Mouse (Mus musculus) heart, postnatal 4 days (tissue): ENCODE measurements around the gene Mob3b. TPM values are rescaled to one million over a fixed set of nuclear protein-coding genes. Genes with fewer than 3 reads are reported as not detected.

Experiments used
- DNase-seq: peaks from one replicate; pipeline ENCODE4 v3.0.0; 2021
- total RNA-seq, 2 experiments: library from RNA; stranded (reverse); gene quantifications; 2 replicates each; pipeline ENCODE4 v1.2.3; 2021

Gene Mob3b
- total RNA-seq, 2 experiments from 2014 or later = 1.5 to 2.0 TPM

- no peak for DNase-seq
These were observed 10.7 kb downstream of the Mob3b start for GRCm38 (mm10) chr4:35146597-35146996.

DNA sequence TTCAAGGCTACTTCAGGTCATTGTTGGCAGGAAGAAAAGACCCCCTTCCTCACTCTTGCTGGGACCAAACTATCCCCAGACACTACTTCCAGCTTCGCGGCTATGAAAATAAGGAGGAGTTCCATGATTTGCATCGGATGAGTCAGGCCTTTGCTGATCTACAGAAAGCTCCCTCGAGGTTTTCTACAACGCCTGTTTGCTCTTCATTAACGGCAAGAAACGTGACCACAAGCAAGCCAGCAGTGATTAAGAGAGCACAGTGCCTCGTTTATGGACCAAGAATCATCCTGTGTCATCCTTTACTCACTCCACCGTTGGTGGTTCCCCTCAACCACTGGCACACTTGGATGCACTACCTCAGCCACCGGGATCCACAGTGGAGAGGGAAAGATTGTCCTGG lies 11.6 kb downstream of the Mob3b start:
- no peak for DNase-seq

DNA sequence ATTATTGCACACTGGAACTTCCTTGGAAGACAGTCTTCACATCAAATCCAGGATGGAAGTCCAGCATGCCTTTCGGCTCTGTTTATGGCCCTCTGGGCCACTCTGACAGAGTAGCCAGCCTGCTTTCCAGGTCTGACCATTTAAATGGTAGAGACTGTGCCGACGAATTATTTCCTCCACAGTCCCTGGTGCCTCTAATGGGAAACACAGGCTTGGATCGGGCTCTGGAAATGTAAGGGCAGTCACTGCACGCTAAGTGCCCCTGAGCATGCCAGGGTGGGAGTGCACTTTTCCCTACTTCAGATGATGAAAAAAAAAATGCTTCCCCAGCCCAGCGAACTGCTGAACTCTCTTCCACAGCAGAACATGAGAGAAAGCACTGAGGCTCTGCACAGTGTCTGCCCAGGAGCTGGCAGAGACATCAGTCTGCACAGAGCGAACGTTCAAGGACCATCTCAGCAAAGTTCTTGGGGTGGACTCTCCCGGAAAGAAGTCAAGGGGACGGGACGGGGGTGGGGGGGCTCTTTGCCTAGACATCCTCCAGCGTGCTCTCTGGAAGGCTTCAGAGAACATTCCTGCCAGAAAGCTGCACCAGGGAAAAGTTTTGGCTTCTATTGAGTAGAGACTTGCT lies 13.7 kb downstream of the Mob3b start:
- DNase-seq = no peak

- DNase-seq = no peak
These were observed 17.0 kb downstream of the Mob3b start for GRCm38 (mm10) chr4:35140317-35140716.

DNA sequence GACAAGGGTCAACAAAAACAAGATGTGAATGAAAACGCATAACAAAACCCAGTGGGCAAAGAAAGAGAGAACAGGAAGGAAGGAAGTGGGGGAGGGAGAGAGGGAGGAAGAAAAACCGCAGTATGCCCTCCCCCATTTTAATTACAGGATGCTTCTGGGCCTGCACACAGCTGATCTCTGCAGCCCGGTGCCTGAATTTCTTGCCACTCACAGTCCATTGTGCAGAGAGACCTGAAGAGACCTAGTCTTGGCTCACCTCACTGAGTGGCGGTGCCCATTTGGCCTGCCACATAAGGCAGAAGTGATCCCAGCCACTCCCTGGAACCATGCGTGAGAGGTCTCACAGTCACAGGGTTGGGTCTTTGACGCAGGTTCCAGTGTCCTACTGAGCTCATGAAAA lies 19.2 kb downstream of the Mob3b start:
- no peak for DNase-seq

GRCm38 (mm10) chr4:35136996-35137395 lies 20.3 kb downstream of the Mob3b start:
- no peak for DNase-seq

GRCm38 (mm10) chr4:35135806-35136205 lies 21.5 kb downstream of the Mob3b start:
- no peak for DNase-seq

- no peak for DNase-seq
These were observed 22.3 kb downstream of the Mob3b start for GRCm38 (mm10) chr4:35134846-35135611.

GRCm38 (mm10) chr4:35133411-35133810 lies 23.9 kb downstream of the Mob3b start:
- DNase-seq = no peak

DNA sequence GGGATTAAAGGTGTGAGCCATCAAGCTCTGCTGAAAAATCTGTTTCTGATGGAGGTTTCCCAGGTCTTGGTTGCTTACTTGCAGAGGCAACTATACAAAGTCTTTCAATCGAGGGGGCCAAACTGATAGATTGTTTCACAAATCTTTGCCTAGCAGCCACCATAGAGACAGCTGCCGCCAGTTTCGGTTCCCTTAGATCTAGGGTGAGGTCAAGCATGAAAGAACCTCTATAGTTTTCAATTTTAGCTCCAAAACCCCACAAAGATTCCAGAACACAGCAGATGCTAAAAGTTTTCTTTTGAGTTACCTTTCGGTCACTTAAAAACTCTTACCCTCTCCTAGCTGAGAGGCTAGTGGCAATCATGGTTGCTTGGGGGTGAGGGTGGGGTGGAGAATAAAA lies 25.7 kb downstream of the Mob3b start:
- no peak for DNase-seq

GRCm38 (mm10) chr4:35130411-35130948 lies 26.8 kb downstream of the Mob3b start:
- no peak for DNase-seq

- DNase-seq = no peak
These were observed 29.5 kb downstream of the Mob3b start for GRCm38 (mm10) chr4:35127759-35128158.

- DNase-seq = no peak
These were observed 30.5 kb downstream of the Mob3b start for GRCm38 (mm10) chr4:35126776-35127175.

GRCm38 (mm10) chr4:35125299-35125777 lies 31.9 kb downstream of the Mob3b start:
- no peak for DNase-seq

- DNase-seq = no peak
These were observed 33.3 kb downstream of the Mob3b start for GRCm38 (mm10) chr4:35124027-35124426.

DNA sequence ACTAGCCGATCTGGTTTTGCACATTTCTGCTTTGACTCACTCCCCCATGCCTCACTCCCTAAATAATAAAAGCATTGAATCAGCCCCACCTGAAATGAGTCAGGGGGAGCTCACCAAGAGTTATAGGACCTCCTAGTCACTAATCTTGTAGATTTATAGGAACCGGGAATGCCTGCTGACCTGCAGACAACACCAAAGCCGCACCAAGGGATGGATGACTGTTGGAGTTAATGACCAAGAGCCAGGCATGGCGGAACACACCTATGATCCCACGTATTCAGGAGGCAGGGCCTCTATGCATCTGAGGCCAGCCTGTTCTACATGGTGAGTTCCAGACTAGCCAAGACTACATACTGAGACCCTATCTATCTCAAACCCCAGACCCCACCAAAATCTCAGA lies 34.2 kb downstream of the Mob3b start:
- no peak for DNase-seq

GRCm38 (mm10) chr4:35121060-35121459 lies 36.2 kb downstream of the Mob3b start:
- no peak for DNase-seq

DNA sequence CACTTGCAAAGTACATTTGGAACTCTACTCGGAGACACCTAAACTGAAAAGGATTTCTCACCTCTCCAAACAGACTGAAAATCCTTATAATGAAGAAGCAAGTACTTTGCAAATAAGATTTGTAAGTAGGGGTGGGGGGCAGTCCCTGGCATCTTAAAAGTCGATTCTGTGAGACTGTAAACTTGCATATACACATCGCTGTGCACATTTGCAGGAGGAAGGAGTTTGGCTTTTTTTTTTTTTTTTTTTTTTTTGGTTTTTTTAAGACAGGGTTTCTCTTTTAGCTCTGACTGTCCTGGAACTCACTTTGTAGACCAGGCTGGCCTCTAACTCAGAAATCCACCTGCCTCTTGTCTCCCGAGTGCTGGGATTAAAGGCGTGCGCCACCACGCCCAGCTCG lies 36.7 kb downstream of the Mob3b start:
- DNase-seq = no peak

DNA sequence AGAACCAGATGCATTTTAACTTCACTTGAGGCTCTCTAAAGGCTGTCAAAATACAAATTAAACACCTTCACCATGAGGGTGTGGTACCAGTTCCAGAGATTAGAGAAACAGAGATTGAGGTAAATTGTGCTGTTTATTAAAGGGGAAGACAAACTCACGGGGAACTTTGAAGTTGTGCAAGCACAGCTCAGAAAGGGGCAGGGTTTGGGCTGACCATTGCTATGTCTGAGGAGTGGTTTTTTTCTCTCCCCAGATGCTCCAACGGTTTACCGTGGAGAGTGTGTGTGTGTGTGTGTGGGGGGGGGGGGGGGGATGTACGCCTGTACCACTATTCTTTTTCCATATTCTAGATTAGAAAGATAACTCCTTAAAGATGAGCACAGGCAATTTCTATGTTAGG lies 37.1 kb downstream of the Mob3b start:
- no peak for DNase-seq

GRCm38 (mm10) chr4:35118851-35119250 lies 38.4 kb downstream of the Mob3b start:
- no peak for DNase-seq

- no peak for DNase-seq
These were observed 40.1 kb downstream of the Mob3b start for GRCm38 (mm10) chr4:35117144-35117543.

DNA sequence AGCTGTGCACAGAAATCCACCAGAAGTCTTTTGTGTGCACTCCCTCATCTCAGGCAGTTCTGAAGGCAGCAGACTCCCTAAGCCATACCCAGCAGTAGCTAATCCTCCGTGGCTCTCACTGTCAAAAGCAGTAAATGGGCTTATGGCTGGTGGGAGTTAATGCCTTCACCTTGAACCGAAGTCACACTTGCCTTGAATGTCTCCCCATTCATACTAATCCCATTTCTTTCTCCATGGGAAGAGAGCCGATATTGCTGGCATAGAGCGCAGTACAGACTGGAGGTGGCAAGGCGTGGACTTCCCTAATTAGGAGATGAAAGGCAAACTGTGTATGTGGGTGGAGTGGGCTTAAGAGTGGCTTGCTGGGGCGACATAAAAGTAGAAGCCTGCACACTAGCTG lies 41.4 kb downstream of the Mob3b start:
- no peak for DNase-seq

DNA sequence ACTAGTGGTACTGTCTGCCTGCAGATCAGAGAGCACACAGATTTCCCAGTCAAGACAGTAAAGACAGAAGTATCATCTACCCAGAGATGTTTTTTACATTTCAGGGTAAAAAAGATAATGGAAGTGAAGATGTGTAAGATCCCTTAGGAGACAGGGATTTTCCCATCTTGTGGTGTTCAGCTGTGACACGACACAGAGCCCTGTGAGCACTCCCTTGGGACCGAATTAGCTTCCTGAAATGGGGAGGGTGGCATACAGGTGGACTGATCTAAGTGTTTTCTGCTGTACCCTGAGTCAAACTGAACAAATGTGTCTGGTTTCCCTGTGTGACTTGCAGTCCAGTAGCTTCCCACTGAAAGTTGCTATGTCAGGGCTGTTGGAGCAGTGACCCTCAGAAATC lies 42.3 kb downstream of the Mob3b start:
- DNase-seq = no peak
